Mouse (Mus musculus) heart, embryonic 16.5 days (tissue): Measurements from ENCODE around the gene Eng. TPM values are rescaled to one million over a fixed set of nuclear protein-coding genes. Genes with fewer than 3 reads are reported as not detected.

Source experiments
- ATAC-seq: fragments of 200-750 bp; cut with Nextera tagmentation; replicated peaks from 2 replicates; pipeline ENCODE4 v1.8.0; 2017; ENCODE audit warnings: moderate number of reproducible peaks; ENCODE audit not compliant: insufficient read depth, low FRiP score; ENCODE audit errors: extremely low read depth
- H3K27ac ChIP-seq: fragments of 300-500 bp; sonication (generic); 2 replicates; pipeline ENCODE4 v1.5.1; 2014; ENCODE audit warnings: mild to moderate bottlenecking, low read length, control low read depth, moderate library complexity
- H3K27me3 ChIP-seq: fragments of 300-500 bp; sonication (generic); 2 replicates; pipeline ENCODE4 v1.6.1; 2014; ENCODE audit warnings: low read length, mixed read lengths; ENCODE audit not compliant: control insufficient read depth, insufficient read depth
- H3K36me3 ChIP-seq: fragments of 300-500 bp; sonication (generic); 2 replicates; pipeline ENCODE4 v1.6.1; 2014; ENCODE audit not compliant: control insufficient read depth, insufficient read depth
- H3K4me1 ChIP-seq: fragments of 300-500 bp; sonication (generic); 2 replicates; pipeline ENCODE4 v1.6.1; 2014; ENCODE audit warnings: low read length, mixed read lengths; ENCODE audit not compliant: control insufficient read depth, insufficient read depth
- H3K4me2 ChIP-seq: fragments of 300-500 bp; sonication (generic); 2 replicates; pipeline ENCODE4 v1.6.1; 2014; ENCODE audit warnings: low read depth, mild to moderate bottlenecking, control low read depth, low read length
- H3K4me3 ChIP-seq: fragments of 300-500 bp; sonication (generic); 2 replicates; pipeline ENCODE4 v1.5.1; 2014; ENCODE audit warnings: mild to moderate bottlenecking, control low read depth, low read length
- H3K9ac ChIP-seq: fragments of 300-500 bp; sonication (generic); 2 replicates; pipeline ENCODE4 v1.6.1; 2014; ENCODE audit warnings: low read length, control low read depth
- H3K9me3 ChIP-seq: fragments of 300-500 bp; sonication (generic); replicated peaks from 2 replicates; pipeline ENCODE4 v1.6.1; 2016; ENCODE audit warnings: low read length; ENCODE audit not compliant: control insufficient read depth
- WGBS: fragments of 180-500 bp; shearing (Covaris S2); extraction: QIAGEN DNeasy Blood & Tissue Kit; methylation state at CpG from one replicate; pipeline ENCODE4 v1.1.7; 2014; 5-methylcytosine and 5-hydroxymethylcytosine counted together
- polyA plus RNA-seq: library from polyadenylated mRNA; unstranded; fragments of >200 nt; fragmentation: Nextera tagmentation; extraction: Ambion mirVana; gene quantifications from 2 replicates; pipeline ENCODE4 v1.2.1, GENCODE M21; 2015

Gene Eng
- polyA plus RNA-seq, 1 experiment from 2014 or later = 170 TPM

GRCm38 (mm10) chr2:32618051-32618450 lies 28.3 kb upstream of the Eng start:
- Histone ChIP-seq H3K36me3 (peaks cover 32% of the 10 kb centered on the region), H3K27me3 (no peaks in the 10 kb centered on the region), H3K27ac (no peak overlapping the region), H3K4me2 (no peak overlapping the region), H3K9ac (no peak overlapping the region), H3K4me3 (no peak overlapping the region), H3K4me1 (peaks cover 35% of the 10 kb centered on the region), H3K9me3 (peaks cover 3% of the 10 kb centered on the region; the same call in 1 of the 2 replicates)
- ATAC-seq = no peak
- 84% methylated on average over 9 of the region's 9 CpGs for WGBS

GRCm38 (mm10) chr2:32620682-32621516 lies 25.5 kb upstream of the Eng start:
- Histone ChIP-seq H3K27me3 (no peaks in the 10 kb centered on the region), H3K9ac (peak overlapping the region; percentile 58), H3K4me3 (no peak overlapping the region), H3K9me3 (peaks cover 3% of the 10 kb centered on the region; the same call in 1 of the 2 replicates), H3K27ac (peak overlapping the region; percentile 95), H3K36me3 (peaks cover 24% of the 10 kb centered on the region), H3K4me1 (peaks cover 40% of the 10 kb centered on the region), H3K4me2 (peak overlapping the region; percentile 44)
- ATAC-seq = peak; percentile 86
- WGBS = 15% methylated on average over 4 of the region's 4 CpGs

DNA sequence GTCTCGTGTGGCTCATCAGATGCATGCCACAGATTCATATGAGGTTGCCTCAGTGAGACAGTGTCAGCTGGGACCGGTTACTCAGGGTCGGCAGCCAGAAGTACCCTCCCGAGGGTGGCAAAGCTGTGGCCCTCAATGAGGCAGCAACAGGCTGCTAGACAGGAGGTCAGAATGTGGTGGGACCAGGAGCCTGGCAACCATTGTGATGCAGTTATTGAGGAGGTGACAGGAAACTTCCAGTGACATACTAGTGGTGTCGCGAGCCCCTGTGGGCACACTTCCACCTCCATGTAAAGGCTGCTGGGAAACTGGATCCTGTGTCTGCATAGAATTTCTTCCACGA lies 24.9 kb upstream of the Eng start, which contains the start of gene Ak1:
TSS of gene Ak1 (plus strand) at position 242 of the 343 bp plus-strand sequence.
- WGBS = 13% methylated on average over 7 of the region's 7 CpGs
- Histone ChIP-seq H3K27ac (peak within 1 kb of the TSS; percentile 95), H3K27me3 (no peaks in the 10 kb centered on the region), H3K4me1 (peaks cover 43% of the 10 kb centered on the region), H3K9me3 (peaks cover 3% of the 10 kb centered on the region; the same call in 1 of the 2 replicates), H3K9ac (peak within 1 kb of the TSS; percentile 58), H3K4me3 (no peak within 1 kb of the TSS; the same call in 1 of the 2 replicates), H3K36me3 (peaks cover 23% of the 10 kb centered on the region), H3K4me2 (peak within 1 kb of the TSS; percentile 44)
- no peak; the same call in 1 of the 2 replicates for ATAC-seq

DNA sequence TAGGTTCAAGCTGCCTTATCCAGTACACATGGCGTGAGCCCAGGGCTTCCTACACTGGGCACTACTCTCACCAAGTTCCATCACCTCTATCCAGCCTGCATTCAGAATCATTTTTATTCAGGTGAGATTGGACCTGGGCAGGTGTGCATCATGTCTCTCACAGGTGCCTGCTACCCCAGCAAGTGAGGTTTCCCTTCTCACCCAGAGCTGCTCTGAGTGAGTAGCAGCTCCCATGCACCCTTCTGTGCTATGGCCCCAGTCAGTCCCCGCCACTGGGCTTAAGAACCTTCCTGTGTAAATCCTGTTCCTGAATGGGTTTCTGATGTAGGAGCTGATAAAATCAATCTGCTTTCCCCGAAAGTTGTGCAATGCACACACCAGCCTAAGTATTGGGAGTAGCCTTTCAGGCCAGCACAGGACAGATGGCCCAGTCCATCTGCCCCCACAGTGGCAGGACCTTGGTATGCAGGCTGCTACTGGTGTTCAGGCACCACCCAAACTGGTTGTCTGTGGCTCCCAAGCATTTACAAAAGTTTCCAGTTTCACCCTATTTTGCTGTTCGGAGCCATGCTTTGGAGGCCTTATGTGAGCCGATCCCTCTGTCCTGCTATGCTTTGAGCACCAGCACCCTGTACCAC lies 22.2 kb upstream of the Eng start:
- H3K9ac ChIP-seq = no peak overlapping the region
- H3K9me3 ChIP-seq = no peaks in the 10 kb centered on the region
- no peak overlapping the region for H3K4me2 ChIP-seq
- H3K27me3 ChIP-seq = no peaks in the 10 kb centered on the region
- WGBS = 70% methylated on average over 5 of the region's 5 CpGs
- H3K4me1 ChIP-seq = peaks cover 67% of the 10 kb centered on the region
- peak overlapping the region; percentile 99; the same call in 1 of the 2 replicates for H3K27ac ChIP-seq
- H3K4me3 ChIP-seq = no peak overlapping the region
- 0 out of 2 replicates have a peak, but pooled peaks cover 1% of the 10 kb centered on the region for H3K36me3 ChIP-seq
- no peak for ATAC-seq

- Histone ChIP-seq H3K27me3 (no peaks in the 10 kb centered on the region), H3K4me1 (peaks cover 61% of the 10 kb centered on the region), H3K36me3 (no peaks in the 10 kb centered on the region), H3K9me3 (no peaks in the 10 kb centered on the region), H3K4me3 (peak overlapping the region; percentile 54), H3K4me2 (peak overlapping the region; percentile 75), H3K9ac (peak overlapping the region; percentile 76), H3K27ac (peak overlapping the region; percentile 99)
- peak; percentile 43 for ATAC-seq
- WGBS = 4% methylated on average over 13 of the region's 13 CpGs
Observed at GRCm38 (mm10) chr2:32625212-32625872, 21.1 kb upstream of the Eng start.

GRCm38 (mm10) chr2:32625873-32626694 lies 20.3 kb upstream of the Eng start:
- Histone ChIP-seq H3K4me1 (peaks cover 54% of the 10 kb centered on the region), H3K36me3 (peaks cover 3% of the 10 kb centered on the region), H3K9me3 (no peaks in the 10 kb centered on the region), H3K27ac (peak overlapping the region; percentile 99), H3K4me2 (peak overlapping the region; percentile 75), H3K27me3 (no peaks in the 10 kb centered on the region), H3K9ac (peak overlapping the region; percentile 76), H3K4me3 (peak overlapping the region; percentile 54)
- WGBS = 25% methylated on average over 5 of the region's 5 CpGs
- ATAC-seq = peak; percentile 67

DNA sequence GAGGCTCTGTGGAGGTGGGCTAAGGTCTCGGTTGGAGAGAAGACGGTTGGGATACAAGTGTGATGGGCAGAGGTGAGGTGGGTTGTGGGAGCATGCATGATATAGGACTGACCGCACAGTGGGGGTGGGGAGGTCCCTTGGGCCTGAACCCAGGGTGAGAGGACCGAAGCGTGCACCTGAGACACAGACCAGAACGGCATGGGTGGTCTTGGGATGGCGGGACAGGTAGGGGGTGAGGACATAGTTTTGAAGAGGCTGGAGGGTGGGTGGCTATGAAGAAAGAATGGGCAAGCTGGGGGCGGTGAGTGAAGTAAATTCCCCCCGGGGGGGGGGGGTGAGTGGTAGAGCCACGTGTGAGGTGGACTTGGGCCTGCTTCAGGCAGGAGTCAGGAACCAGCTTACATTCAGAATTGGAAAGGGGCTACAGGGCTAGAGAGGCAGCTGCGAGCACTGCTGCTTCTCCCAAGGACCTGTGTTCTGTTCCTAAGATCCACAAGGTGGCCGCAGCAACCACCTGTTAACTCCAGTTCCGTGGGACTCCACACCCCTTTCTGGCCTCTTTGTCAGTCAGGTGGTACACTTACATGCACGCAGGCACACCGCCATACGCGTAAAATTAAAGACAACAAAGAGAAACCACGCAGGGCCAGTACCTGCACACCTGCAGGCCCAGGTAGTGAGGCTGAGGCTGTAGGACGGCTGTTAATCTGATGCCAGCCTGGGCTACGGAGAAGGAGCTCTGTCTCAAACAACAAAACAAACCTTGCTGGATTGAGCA lies 18.9 kb upstream of the Eng start:
- Histone ChIP-seq H3K4me1 (peaks cover 47% of the 10 kb centered on the region), H3K27ac (peak overlapping the region; percentile 99), H3K9ac (peak overlapping the region; percentile 76), H3K27me3 (no peaks in the 10 kb centered on the region), H3K36me3 (peaks cover 7% of the 10 kb centered on the region), H3K4me3 (peak overlapping the region; percentile 54), H3K9me3 (no peaks in the 10 kb centered on the region), H3K4me2 (peak overlapping the region; percentile 75)
- no peak for ATAC-seq
- 57% methylated on average over 20 of the region's 20 CpGs for WGBS
